Mouse (Mus musculus): Measurements from ENCODE around the gene Sipa1l3.
A peak's percentile ranks its signal among the peaks of the same experiment; 100 is the strongest.

Sipa1l3 gene

DNA sequence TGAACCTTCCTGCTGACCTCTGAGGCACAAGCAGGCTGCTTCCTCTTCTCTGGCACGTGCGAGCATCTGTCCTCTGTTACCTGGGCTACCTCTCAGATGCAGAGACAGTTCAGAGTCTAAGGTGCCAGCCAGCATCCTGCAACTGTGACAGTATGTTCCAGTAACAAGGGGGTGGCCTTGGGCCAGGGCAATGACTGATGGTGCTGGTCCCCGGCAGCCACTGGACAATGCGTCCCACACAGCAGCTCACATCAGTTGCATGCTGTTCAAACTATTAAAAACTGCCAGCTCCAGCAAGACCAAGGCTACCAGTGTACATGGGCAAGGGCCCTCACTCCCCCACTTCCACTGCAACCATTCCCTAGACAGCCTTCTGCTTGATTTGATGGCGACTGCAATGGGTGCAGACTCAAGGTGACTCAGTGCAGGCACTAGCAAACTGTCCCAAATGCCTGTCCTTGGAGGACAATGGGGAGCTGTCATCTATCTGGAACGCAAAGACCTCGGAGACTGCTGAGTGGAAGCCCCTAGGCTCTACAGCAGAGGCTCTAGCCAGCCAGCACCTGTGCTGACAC, 136.9 kb downstream of the Sipa1l3 start:
- ATAC-seq (ENCODE audit: low TSS enrichment), result no peak

DNA sequence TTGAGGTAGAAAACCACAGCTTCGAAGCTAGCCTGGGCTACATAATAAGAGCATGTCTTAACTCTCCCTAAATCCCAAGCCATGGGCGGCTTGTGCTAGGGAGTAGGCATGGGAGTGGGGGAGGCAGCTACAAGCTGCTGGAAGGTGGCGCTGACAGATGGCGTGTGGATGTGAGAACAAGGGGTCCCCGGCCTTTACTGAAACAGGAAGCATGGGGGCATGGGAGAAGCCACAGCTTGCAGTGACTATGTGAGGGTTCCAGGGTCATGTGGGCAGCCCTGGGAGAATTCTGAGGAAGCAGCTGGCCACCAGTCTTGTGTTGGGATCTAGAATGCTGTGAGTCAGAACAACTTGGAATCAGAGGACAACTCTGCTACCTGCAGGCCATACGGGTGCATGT, 144.4 kb downstream of the Sipa1l3 start:
- no peak for ATAC-seq (ENCODE audit: low TSS enrichment)

DNA sequence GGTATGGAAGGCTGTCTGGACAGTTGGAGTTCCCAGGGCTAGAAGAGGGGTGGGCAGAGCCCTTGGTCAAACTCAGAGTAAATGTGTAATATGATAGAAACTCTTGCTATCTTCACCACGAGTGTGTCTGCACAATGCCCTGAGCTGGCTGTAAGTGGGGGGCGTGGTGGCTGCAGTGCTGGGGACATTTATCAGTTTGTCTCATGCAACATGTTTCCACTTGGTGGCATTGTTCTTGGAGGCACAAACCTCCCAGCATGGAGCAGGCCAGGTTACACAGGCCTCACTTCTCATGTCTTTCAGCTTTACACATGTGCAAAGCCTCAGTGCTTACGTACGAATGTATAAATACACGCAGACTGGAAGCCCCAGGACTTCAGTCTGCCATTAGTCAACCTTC, 146.3 kb downstream of the Sipa1l3 start:
- ATAC-seq (ENCODE audit: low TSS enrichment), result no peak

DNA sequence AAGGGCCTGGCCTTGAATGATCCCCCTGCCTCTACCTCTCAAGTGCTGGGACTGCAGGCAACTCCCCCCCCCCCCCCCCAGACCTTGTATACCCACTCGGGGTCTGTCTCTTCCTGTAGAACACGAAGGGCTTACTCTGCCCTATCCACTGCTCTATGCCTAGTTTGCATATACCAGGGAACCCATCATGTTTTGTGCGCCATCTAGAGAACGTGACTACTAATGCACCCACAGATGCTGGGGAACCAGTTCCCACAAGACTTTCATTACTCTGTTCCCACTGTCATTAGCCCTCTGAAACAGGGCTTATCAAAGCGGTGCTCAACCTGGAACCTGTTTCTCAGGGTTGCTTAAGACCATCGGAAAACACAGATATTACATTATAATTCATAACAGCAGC, 148.4 kb downstream of the Sipa1l3 start:
- no peak for ATAC-seq (ENCODE audit: low TSS enrichment)

DNA sequence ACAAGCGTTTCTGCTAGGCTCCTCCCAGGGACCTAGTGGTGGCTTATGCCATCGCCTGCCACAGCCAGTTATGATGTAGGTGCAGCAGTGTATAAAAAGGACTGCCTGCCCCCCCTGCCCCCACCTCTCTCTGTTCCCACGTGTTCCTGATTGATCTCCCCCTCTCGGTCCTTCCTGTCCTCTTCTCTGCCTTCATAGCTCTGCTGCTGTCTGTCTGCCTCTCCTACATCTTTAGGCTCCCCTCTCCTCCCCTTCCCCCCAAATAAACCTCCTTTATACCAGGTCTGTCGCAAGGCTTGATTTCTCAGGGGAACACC, 150.5 kb downstream of the Sipa1l3 start:
- no peak for ATAC-seq (ENCODE audit: low TSS enrichment)

DNA sequence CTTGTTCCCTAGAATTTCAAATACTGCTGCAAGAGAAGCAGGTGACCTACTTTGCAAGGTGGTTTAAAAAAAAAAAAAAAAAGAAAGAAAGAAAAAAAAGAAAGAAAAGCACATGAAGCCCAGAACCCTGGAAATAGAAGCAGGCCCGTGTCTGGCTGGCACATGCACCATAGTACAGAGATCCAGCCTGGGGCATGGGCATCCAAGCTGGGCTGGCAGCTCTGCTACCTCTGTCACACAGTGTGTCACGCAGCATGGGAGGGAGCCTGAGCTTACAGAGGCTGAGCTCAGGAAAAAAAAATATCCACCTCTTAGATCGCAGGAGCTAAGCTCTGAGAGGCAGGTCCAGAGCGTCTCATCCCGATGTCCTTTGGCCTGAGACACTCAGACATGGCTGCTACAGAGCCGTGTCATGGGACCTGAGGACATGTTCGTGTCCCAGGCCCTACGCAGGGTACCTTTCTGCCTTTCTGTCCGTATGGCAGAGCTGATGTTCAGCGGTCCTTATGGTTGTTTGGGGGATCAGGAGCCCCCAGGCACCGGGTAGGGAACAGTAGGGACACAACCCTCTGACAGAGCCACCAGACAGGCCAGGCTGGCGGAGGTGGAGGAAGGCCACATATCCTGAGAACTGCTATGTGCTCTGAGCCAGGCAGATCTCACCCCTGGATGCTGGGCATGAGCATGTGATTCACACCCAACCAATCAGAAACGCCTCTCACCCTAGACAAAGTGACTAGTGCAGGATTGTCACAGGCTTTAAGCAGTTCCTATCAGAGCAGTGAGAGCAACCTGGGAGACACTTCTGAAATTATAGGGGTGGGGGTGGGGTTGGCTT, 151.1 kb downstream of the Sipa1l3 start:
- peak; percentile 87 for ATAC-seq (ENCODE audit: low TSS enrichment)

DNA sequence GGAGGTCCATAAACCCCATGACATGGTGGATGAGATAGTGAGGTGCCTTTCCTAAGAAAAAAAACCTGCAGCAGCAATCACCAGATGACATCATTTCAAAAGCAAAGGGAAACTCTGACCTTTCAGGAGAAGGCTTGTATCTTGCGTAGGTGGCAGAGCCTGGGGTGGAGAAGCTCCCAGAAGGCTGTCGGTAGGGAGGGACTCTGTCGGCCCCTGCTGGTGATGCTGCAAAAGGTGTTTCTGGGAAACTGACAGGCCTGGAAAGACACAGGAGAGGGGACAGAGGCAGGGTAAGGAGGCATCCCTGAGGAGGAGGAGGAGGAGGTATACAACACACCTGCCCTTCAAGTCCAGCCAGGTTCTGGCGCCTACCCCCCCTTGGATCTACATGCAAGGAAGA, 154.4 kb downstream of the Sipa1l3 start:
- ATAC-seq (ENCODE audit: low TSS enrichment), result peak; percentile 42

DNA sequence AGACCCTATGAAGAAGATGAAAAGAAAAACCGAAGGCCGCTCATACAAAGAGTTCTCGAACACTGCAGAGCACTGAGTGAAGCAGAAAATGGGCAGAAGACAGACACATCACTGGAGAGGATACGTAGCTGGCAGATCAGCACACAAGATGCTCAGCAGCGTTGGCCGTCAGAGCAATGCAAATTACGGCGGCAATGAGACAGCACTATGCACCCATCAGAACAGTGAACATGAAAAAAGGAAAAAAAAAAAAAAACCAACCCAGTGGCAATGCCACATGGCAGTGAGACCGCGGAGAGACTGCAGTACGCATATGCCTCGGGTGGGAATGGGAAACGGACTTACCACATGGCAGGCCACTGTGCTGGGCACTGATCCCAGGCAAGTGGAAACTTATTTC, 156.9 kb downstream of the Sipa1l3 start:
- ATAC-seq (ENCODE audit: low TSS enrichment), result peak; percentile 77

DNA sequence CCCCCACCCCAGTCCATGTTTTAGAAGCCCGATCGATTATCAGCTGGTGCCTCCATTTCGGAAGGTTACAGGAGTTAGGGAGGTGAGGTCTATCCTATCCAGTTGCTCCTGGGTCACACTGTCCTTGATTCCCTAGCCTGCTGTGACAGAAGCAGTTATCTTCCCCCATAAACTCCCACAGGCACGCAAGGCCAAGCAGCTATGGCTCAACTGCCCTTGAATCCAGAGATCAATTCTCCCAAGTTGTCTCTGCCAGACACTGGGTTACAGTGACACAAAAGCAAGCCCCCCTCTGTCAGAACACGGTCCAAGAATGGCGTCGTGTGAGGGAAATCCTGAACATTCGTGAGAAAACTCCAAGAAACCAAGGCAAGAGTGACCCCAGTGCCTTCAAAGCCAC, 163.0 kb downstream of the Sipa1l3 start:
- no peak for ATAC-seq (ENCODE audit: low TSS enrichment)

DNA sequence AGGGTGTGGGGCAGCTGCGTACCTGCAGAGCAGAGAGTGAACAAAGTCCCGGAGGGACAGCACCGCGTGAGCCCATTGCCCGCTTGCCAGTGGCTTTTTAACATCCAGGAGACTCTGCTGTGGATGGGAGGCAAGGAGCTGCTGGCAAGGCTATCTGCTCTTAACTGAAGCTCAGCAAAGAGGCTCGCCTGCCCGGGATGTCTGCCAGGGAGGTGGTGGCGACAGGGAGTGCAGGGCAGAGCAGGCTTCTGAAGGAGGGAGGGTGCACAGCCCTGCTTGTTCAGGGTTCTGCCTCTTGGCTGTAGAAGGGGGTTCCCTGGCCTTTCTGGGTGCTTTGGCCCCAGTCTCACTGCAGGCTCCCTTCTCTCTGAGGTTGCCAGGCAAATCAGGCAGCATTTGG, 164.3 kb downstream of the Sipa1l3 start:
- peak; percentile 64 for ATAC-seq (ENCODE audit: low TSS enrichment)

DNA sequence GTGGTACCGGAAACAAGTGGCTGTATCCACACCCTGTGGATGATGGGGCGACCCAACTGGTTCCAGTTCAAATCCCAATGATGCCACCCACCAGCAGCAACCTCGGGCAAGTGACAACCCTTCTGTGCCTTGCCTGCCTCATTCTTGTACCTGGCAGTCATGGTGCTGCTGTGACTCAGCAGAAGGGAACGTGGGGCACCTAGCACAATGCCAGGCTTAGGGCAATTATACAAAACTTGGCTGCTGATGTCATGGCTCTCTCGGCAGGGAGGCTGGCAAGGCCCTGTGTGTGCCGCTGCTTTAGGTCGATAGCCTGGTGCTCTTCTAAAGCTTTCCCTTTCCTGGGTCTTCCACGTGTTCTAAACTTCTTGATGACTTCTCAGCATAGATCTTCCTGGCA, 166.2 kb downstream of the Sipa1l3 start:
- ATAC-seq (ENCODE audit: low TSS enrichment), result no peak

DNA sequence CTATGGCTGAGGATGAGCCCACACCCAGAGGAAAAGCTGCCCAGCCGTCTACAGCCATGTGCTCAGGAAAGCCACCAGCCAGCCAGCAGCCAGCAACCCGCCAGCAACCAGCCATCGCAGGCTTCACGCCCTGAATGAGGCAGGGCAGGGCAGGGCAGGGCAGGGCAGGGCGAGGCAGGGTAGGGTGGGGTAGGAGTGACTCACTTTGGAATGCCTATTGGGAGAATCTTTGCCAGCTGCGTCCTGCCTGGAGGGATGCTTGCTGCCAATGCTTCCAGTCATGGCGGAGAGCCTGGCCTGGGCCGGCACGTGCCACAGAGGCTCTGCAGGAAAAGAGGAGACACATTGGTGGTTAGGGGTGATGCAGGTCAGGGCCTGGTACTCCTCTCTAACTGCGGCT, 168.0 kb downstream of the Sipa1l3 start:
- ATAC-seq (ENCODE audit: low TSS enrichment), result no peak

DNA sequence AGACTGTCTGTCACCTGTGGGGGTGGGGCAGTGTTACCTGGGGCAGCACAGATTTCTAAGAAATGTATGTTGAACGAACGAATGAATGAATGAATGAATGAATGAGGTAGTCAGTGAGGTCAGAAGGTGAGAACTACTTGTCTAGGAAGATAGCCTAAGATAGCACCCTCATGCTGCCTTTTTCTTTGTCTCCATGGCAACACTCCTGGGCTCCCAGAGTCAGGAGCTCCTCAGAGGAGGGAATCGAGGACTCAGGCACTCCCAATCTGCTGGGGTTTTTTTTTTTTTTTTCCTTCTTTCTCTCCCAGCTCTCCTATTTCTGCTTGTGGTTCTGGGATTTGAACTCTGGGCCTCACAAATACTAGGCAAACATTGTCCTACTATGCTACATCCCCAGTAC, 172.2 kb downstream of the Sipa1l3 start:
- ATAC-seq (ENCODE audit: low TSS enrichment), result peak; percentile 65; the same call in 1 of the 2 replicates

DNA sequence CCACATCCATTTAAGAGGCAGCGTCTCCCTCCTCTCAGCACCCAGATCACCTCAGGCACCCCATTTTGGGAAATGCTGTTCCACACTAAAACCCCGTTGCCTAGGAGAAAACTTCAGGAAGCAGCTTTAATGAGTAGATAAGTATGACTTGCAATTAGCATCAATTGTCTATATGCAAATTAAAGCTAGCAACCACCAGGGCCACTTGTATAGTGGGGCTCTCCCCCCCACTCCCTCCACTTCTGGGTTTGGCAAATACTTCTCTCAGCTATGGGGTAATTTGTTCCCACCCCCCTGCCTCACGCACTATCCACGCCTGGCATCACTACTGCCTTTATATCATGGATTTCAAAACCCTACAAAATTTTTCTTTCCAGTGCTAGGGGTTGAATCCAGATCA, 172.9 kb downstream of the Sipa1l3 start:
- ATAC-seq (ENCODE audit: low TSS enrichment), result no peak

DNA sequence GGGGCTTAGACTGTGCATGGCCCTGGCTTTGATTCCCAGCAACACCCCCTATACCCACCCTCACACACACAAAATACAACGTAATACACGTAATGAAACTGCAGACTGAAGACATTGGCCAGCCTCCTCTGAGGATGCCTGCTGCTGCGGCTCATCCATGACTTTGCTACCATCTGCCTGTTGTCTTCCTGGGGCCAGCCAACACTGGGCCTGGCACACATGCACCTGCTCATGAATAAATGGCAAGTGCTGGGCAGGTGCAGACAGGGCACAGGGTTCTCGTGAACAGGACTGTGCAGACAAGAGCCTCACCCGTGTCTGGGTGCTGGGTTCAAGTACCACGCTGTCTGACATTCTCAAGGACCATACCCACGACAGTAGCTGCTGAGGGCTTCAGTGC, 174.7 kb downstream of the Sipa1l3 start:
- ATAC-seq (ENCODE audit: low TSS enrichment), result no peak

DNA sequence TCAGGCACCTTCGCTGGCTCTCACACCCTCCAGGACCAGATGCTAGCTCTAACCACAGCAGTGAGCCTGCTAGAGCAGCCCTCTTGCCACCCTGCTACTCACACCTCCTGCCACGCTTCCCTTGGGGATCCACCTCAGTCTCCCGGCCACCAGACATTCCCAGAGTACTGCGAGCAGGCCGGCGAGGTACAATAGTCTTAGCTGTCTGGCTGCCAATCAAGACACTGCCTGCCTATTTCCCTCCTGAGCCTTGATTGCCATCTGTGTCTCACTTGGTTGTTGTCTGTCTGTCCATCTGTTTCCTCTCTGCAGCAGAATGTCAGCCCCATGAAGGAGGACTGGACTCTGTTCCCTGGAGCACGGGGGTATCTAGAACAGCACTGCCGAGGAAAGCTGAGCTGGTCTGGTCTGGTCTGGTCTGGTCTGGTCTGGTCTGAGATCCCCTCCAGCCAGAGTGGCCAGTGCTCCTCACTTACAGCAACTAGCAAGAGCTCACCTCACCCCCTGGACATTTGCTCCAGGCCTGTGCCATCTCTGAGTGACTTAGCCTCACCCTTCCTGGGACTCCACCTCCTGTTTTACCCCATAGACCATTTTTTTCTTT, 175.8 kb downstream of the Sipa1l3 start:
- ATAC-seq (ENCODE audit: low TSS enrichment), result no peak

DNA sequence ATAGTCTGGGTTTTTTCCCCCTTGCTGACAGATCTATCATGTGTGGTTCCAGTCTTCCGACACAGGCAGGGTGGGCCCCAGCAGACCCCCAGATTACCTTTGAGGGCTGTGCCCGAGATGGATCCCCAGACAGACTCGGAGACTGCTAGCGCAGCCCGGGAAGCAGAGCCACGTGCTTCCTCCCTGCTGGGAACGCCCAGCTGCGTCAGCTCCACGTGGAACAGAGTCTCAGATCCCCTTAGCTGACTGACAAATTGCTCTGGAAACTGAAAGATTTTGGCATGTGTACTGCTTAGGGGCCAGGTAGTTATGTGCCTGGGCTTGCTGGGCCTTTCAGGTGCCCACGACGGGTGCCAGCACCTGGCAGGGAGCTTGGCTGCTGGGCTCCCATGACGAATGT, 176.7 kb downstream of the Sipa1l3 start:
- ATAC-seq (ENCODE audit: low TSS enrichment), result no peak

DNA sequence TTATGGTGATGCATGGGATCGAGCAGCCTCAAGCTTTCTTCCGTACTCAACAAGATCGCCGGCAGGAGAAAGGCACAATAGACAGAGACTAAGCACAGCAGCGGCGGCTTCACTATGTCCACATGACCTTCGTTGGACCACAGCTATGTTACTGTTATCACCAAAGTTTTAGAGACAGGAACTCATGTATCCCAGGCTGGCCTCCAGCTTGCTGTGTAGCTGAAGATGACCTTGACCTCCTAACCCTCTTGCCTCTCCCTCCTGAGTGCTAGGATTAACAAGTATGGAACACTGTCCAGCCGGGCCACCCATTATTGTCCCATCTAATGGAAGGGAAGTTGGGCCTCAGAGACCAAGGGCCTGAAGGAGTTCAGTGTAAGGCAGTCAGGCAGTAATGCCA, 177.6 kb downstream of the Sipa1l3 start:
- no peak for ATAC-seq (ENCODE audit: low TSS enrichment)

DNA sequence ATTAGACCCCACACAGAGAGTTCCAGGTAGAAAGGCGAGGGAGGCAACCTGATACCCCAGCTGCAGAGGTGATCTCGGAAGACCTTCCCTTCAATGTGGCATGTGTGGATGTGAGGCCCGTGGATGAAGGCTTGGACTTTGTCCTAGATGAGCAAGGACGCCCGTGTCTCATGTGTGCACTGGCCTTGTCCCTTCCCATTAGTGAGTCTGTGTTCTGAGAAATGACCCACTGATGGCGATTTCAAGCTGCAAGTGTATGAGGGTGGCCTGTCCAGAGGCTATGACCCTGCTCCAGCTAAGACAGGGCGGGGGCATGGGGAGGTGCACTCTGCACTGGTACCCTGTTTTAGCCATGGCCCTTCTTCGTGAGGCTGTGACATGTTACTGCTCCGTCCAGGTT, 178.2 kb downstream of the Sipa1l3 start:
- ATAC-seq (ENCODE audit: low TSS enrichment), result no peak

DNA sequence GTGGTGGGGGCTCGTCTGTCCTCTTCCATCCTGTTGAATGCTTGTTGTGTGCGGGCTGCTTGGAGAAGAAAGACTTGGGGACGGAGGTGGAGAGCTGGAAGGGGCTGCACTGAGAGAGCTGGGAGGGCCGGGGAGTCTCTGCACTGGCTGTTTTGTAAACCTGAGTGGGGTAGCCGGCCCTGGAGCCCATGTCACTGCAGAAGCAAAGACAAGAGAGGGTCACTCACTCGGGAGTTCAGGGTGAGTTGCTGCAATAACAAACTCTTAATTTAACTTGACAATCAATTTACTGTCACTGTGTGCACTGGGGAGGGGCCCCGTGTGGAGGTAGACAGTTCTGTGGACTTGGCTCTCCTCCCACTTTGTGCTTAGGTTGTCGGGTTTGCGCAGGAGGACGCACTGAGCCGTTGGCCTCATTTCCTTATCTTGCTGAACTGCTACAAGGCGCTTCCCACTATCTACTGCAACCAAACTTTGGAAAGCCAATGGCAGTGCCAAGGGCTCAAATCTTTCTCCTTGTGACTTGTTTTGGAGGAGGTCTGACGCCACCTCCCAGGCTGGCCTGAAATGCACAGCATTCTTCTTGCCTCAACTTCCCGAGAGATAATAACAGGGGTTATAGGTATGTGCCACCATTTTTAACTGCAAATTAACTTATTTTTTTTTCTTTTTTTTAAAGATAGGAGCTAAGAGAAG, 179.3 kb downstream of the Sipa1l3 start:
- ATAC-seq (ENCODE audit: low TSS enrichment), result no peak

DNA sequence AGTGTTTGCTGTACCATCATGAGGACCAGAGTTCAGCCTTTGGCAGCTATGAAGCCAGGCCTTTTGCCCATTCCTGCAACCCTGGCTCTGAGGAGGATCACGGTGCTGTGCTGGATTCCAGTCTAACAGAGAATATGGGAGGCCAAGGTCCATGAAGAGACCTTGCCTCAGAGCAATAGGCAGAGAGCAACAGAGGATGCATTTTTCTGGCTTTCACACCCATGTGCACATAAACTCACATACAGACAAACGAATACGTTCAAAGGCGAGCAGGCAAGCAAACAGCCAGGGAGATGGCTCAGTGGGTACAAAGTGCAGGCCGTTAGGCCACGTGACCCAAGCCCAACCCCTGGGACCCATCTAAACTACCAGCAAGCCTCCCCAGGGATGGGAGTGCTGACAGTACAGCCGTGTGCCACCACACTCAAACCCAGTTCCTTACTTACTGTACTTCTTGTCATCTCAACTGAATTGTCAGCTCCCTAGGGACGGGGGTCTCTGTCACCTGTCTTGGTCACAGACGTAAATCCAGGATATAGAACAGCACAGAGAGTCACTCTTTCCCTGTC, 180.0 kb downstream of the Sipa1l3 start:
- ATAC-seq (ENCODE audit: low TSS enrichment), result no peak

DNA sequence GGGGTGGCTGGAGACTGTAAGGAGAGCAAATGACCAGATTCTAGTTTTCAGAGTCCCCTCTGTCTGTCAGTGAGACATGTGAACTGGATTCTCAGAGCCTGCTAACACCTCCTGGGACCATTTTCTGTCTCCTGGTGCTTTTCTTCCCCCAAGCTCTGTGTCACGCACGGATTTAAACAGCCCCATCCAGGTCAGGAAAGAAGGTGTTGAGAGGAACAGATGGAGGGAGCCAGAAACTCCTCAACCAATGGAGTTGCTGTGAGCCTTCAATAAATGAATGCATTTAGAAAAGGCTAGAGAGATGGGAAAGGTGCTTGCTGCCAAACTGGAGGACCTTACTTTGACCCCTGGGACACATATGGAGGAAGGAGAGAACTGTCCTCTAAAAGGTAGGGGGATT, 180.7 kb downstream of the Sipa1l3 start:
- peak; percentile 59 for ATAC-seq (ENCODE audit: low TSS enrichment)

Measured in frontal cortex, adult (tissue).